9 mouse cellular contexts compared by ENCODE assay signal in genomic region chr6:52253511-52254500, GRCm38 (mm10). TPM values are rescaled to one million over a fixed set of nuclear protein-coding genes. Genes with fewer than 3 reads are reported as not detected.
DNase-seq lines count a peak whose midpoint lies in the region; ATAC-seq and TF ChIP-seq lines count a peak whose summit lies in the region.
"Had no signal": no experiment of that assay in that cellular context is flagged by ENCODE, and none has a peak within 500 bp of the region (broad histone marks: within the 10 kb centered on the region; RNA-seq: fewer than 3 reads in every experiment).

No protein-coding gene starts in this region.

- H3K27me3 ChIP-seq in midbrain, embryonic 12.5 days, result peaks cover 84% of the 10 kb centered on the region
- peaks cover 97% of the 10 kb centered on the region for H3K27me3 ChIP-seq in midbrain, embryonic 13.5 days

- H3K4me1 ChIP-seq in midbrain, embryonic 12.5 days, result 0 out of 2 replicates have a peak, but pooled peaks cover 3% of the 10 kb centered on the region
- peaks cover 3% of the 10 kb centered on the region; the same call in 1 of the 2 replicates for H3K4me1 ChIP-seq in midbrain, embryonic 13.5 days (replicated peaks)

- WGBS in midbrain, embryonic 12.5 days, result under 1% methylated on average over 59 of the region's 59 CpGs
- 1% methylated on average over 59 of the region's 59 CpGs for WGBS in midbrain, embryonic 13.5 days

- no peaks in the 10 kb centered on the region for H3K9me3 ChIP-seq in midbrain, embryonic 12.5 days
- no peaks in the 10 kb centered on the region for H3K9me3 ChIP-seq in midbrain, embryonic 13.5 days

- DNase-seq in gastrocnemius, adult 2 months, result peak; percentile 72
- no peak for DNase-seq in gastrocnemius, adult 8-10 months (ENCODE audit: low spot score in 2 of 2)
- peak; percentile 49 to 60 for DNase-seq in kidney, postnatal 4 days
- DNase-seq in urinary bladder, postnatal 14 days (ENCODE audit: low spot score), result peak; percentile 74
- DNase-seq in cerebellum, postnatal 36 days, result no peak
- no peak for DNase-seq in right cerebral cortex, postnatal 4 days

- no peak for ATAC-seq in midbrain, embryonic 12.5 days (ENCODE audit: low FRiP score, low read depth)
- no peak for ATAC-seq in midbrain, embryonic 13.5 days

- no peaks in the 10 kb centered on the region for H3K36me3 ChIP-seq in midbrain, embryonic 12.5 days
- no peaks in the 10 kb centered on the region for H3K36me3 ChIP-seq in midbrain, embryonic 13.5 days

- no peak for TF ChIP-seq CTCF in gastrocnemius, adult 2 months (IDR thresholded peaks at IDR 0.05)

- intact Hi-C loops in gastrocnemius, adult 2 months (cut with DNase I), result no loop called here

- H3K4me3 ChIP-seq in gastrocnemius, adult 2 months, result peak overlapping the region; percentile 65
- peak overlapping the region; percentile 18 for H3K4me3 ChIP-seq in midbrain, embryonic 12.5 days
- H3K4me3 ChIP-seq in midbrain, embryonic 13.5 days (replicated peaks), result no peak overlapping the region

- peak overlapping the region; percentile 85 for H3K27ac ChIP-seq in gastrocnemius, adult 2 months
- H3K27ac ChIP-seq in midbrain, embryonic 12.5 days (replicated peaks), result no peak overlapping the region
- no peak overlapping the region for H3K27ac ChIP-seq in midbrain, embryonic 13.5 days

- H3K9ac ChIP-seq in midbrain, embryonic 12.5 days (replicated peaks), result no peak overlapping the region
- no peak overlapping the region for H3K9ac ChIP-seq in midbrain, embryonic 13.5 days (replicated peaks)

- no peak overlapping the region for H3K4me2 ChIP-seq in midbrain, embryonic 12.5 days (replicated peaks)
- no peak overlapping the region for H3K4me2 ChIP-seq in midbrain, embryonic 13.5 days (replicated peaks)

RNA-seq across cellular contexts. Expression of gene Hoxa13, which starts 6.9 kb away (rescaled TPM):
- total RNA-seq in gastrocnemius, adult 2 months (2021), result 1 to 10 TPM; 1.5 to 3.8 TPM
- total RNA-seq in gastrocnemius, adult 8-10 months (2022), result 1 to 10 TPM; 4.1 to 5.2 (median 4.9) TPM
- polyA plus RNA-seq in midbrain, embryonic 12.5 days (2016; fragmentation: Nextera tagmentation; extraction: Ambion mirVana), result not detected in 2 replicates
- not detected in 2 replicates for polyA plus RNA-seq in midbrain, embryonic 13.5 days (2015; fragmentation: Nextera tagmentation; extraction: Ambion mirVana)
- total RNA-seq: layer of hippocampus, postnatal 14 days had no signal

RNA-seq across cellular contexts. Expression of gene Hoxa11, which starts 8.2 kb away (rescaled TPM):
- total RNA-seq in gastrocnemius, adult 2 months (2021), result 1 to 10 TPM; 1.0 to 4.3 TPM
- total RNA-seq in gastrocnemius, adult 8-10 months (2022), result 1 to 10 TPM; 2.0 to 3.0 (median 2.9) TPM
- polyA plus RNA-seq in midbrain, embryonic 12.5 days (2016; fragmentation: Nextera tagmentation; extraction: Ambion mirVana), result not detected in 2 replicates
- polyA plus RNA-seq in midbrain, embryonic 13.5 days (2015; fragmentation: Nextera tagmentation; extraction: Ambion mirVana), result not detected in 2 replicates
- total RNA-seq: layer of hippocampus, postnatal 14 days had no signal

RNA-seq across cellular contexts. Expression of gene Hoxa10, which starts 13.2 kb away (rescaled TPM):
- total RNA-seq in gastrocnemius, adult 2 months (2021), result 10 to 100 TPM; 17.4 to 17.7 TPM
- 10 to 100 TPM; 14.5 to 15.2 (median 14.8) TPM for total RNA-seq in gastrocnemius, adult 8-10 months (2022)
- polyA plus RNA-seq in midbrain, embryonic 12.5 days (2016; fragmentation: Nextera tagmentation; extraction: Ambion mirVana), result not detected in 2 replicates
- 0.30 TPM in 1 of 2 replicates, not detected in the other for polyA plus RNA-seq in midbrain, embryonic 13.5 days (2015; fragmentation: Nextera tagmentation; extraction: Ambion mirVana)
- total RNA-seq: layer of hippocampus, postnatal 14 days had no signal

RNA-seq across cellular contexts. Expression of gene Hoxa9, which starts 22.9 kb away (rescaled TPM):
- 1 to 10 TPM; 7.5 to 8.8 TPM for total RNA-seq in gastrocnemius, adult 2 months (2021)
- 1 to 10 TPM; 5.2 to 8.3 (median 7.5) TPM for total RNA-seq in gastrocnemius, adult 8-10 months (2022)
- not detected in 2 replicates for polyA plus RNA-seq in midbrain, embryonic 12.5 days (2016; fragmentation: Nextera tagmentation; extraction: Ambion mirVana)
- not detected in 2 replicates for polyA plus RNA-seq in midbrain, embryonic 13.5 days (2015; fragmentation: Nextera tagmentation; extraction: Ambion mirVana)
- total RNA-seq: layer of hippocampus, postnatal 14 days had no signal

RNA-seq across cellular contexts. Expression of gene Hoxa7, which starts 32.2 kb away (rescaled TPM):
- 1 to 10 TPM; 4.7 to 5.0 TPM for total RNA-seq in gastrocnemius, adult 2 months (2021)
- total RNA-seq in gastrocnemius, adult 8-10 months (2022), result 1 to 10 TPM; 4.7 to 5.9 (median 5.4) TPM
- not detected in 2 replicates for polyA plus RNA-seq in midbrain, embryonic 12.5 days (2016; fragmentation: Nextera tagmentation; extraction: Ambion mirVana)
- polyA plus RNA-seq in midbrain, embryonic 13.5 days (2015; fragmentation: Nextera tagmentation; extraction: Ambion mirVana), result not detected in 2 replicates

Comparison
In these comparisons a context has a peak if more than half of its experiments do, and no peak if none do; other contexts are left out.
1. DNase-seq: peak in gastrocnemius, adult 2 months (single experiment), kidney, postnatal 4 days (2 of 2) and urinary bladder, postnatal 14 days (single experiment); none in gastrocnemius, adult 8-10 months (0 of 2), cerebellum, postnatal 36 days (0 of 2) and right cerebral cortex, postnatal 4 days (single experiment).